Mouse (Mus musculus) small intestine, adult 2 months (tissue): Measurements from ENCODE around the gene Cntn4.

ENCODE experiments used
- CTCF ChIP-seq: fragments of 200-500 bp; IDR thresholded peaks from 2 replicates; pipeline ENCODE4 v1.5.1; 2012; ENCODE audit warnings: low read depth, mild to moderate bottlenecking, control low read depth, inconsistent platforms, low read length, moderate library complexity, mixed read lengths; ENCODE audit not compliant: insufficient replicate concordance, insufficient read length; ENCODE audit errors: extremely low read depth
- POLR2A ChIP-seq: fragments of 200-500 bp; IDR thresholded peaks from 2 replicates; pipeline ENCODE4 v1.6.1; 2012; ENCODE audit warnings: low read depth, mild to moderate bottlenecking, control low read depth, inconsistent platforms, low read length, moderate library complexity

DNA sequence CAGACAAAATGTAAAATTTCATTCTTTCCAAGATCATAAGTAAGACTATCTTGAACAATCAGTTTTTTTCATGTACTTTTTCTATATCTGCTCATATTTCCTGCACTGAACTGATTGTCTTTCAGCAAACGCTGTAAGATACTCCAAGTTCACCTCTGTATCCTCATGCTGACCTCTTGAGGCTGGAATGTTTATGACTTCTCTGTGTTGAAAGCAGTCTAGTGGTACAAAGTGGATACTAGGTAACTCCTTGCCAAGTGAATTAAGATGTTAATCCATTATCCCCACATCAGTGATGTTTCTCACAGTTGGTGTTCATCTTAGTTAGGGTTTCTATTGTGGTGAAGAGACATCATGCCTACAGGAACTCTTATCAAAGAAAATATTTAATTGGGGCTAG is 651.5 kb downstream of the Cntn4 start:
- TF ChIP-seq CTCF (no peak), POLR2A (no peak)
